Mouse (Mus musculus): ENCODE results near the gene Spty2d1. TPM values are rescaled to one million over a fixed set of nuclear protein-coding genes. Genes with fewer than 3 reads are reported as not detected.

The Spty2d1 gene
- polyA plus RNA-seq, 1 experiment from 2014 or later, result 14.0 TPM

GRCm38 (mm10) chr7:47050366-47050765 lies 42.2 kb upstream of the Spty2d1 start, which contains the start of gene Tmem86a:
Tmem86a (plus strand) TSS chr7:47050601.
- no peaks in the 10 kb centered on the region for H3K27me3 ChIP-seq (ENCODE audit: control insufficient read depth, insufficient read depth, low read length)
- H3K4me2 ChIP-seq (ENCODE audit: low read depth, low read length, severe bottlenecking), result peak within 1 kb of the TSS; percentile 72
- H3K4me3 ChIP-seq (ENCODE audit: low read depth, low read length), result peak within 1 kb of the TSS; percentile 81
- H3K9ac ChIP-seq (ENCODE audit: low read length), result peak within 1 kb of the TSS; percentile 74
- no peaks in the 10 kb centered on the region for H3K36me3 ChIP-seq (ENCODE audit: control insufficient read depth, insufficient read depth, low read length)
- WGBS, result 0% methylated on average over 33 of the region's 33 CpGs
- peak within 1 kb of the TSS; percentile 76; the same call in 1 of the 2 replicates for H3K27ac ChIP-seq (ENCODE audit: low read depth, low read length)
- H3K9me3 ChIP-seq (ENCODE audit: control insufficient read depth, low read length), result no peaks in the 10 kb centered on the region
- peak; percentile 96 for DNase-seq (ENCODE audit: low spot score)
- H3K4me1 ChIP-seq (replicated peaks; ENCODE audit: control insufficient read depth, insufficient read depth, low read length), result no peaks in the 10 kb centered on the region; the same call in 1 of the 2 replicates
- ATAC-seq (replicated peaks; ENCODE audit: low FRiP score), result peak; percentile 99

DNA sequence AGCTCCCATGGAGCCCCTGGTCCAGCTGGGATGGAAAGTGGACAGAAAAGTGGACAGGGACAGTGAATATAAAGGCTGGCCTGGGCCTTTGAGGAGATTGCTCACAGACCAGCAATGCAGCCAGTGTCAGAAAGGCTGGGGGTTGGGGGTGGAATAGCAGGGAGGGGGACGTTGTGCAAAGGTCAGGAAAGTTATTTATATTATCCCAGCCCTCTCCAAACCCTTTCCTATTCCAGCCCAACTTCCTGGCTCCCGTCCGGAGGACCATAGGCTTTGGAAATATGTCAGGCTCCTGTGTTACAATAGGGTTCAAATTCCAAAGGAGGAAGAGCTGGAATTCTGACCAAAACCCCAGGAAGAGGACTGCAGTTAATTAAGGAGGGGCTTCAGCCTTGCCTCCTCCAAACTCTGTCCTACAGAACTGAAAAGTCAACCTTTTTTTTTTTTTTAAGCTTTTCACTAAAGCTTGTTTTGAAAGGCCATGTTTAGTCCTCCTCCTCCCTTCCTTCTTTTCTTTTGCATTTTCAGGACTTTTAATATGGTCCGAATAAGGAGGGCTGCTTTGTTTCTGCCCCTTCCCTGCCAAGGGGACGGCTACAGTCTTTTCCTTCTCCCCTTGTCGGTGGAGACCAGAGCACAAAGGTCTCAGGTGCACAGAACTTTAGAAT lies 34.7 kb upstream of the Spty2d1 start:
- H3K27me3 ChIP-seq (ENCODE audit: control insufficient read depth, insufficient read depth, low read length), result no peaks in the 10 kb centered on the region

DNA sequence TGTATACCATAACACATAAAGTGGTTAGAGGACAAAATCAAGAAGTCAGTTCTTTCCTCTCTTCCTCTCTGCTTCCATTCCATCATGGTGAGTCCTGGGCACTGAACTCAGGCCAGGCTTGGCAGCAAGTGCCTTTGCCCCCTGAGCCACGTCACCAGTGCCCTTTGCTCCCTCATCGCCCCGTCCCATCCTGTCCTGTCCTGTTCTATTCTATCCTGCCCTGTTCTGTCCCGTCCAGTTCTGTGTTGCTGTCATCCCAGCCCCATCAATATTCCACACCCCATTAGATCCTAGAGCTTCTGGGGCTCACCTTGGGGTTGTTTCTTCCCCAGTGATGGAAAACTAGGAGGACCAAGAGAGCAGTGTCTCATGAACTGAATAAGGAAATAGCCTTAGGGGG lies 33.9 kb upstream of the Spty2d1 start:
- H3K36me3 ChIP-seq (ENCODE audit: control insufficient read depth, insufficient read depth, low read length), result no peaks in the 10 kb centered on the region
- DNase-seq (ENCODE audit: low spot score) (no peak), ATAC-seq (replicated peaks; ENCODE audit: low FRiP score) (no peak)
- no peak overlapping the region for H3K4me3 ChIP-seq (ENCODE audit: low read depth, low read length)
- H3K4me1 ChIP-seq (replicated peaks; ENCODE audit: control insufficient read depth, insufficient read depth, low read length), result no peaks in the 10 kb centered on the region
- no peak overlapping the region for H3K4me2 ChIP-seq (ENCODE audit: low read depth, low read length, severe bottlenecking)
- H3K9me3 ChIP-seq (ENCODE audit: control insufficient read depth, low read length), result no peaks in the 10 kb centered on the region
- no peak overlapping the region for H3K27ac ChIP-seq (ENCODE audit: low read depth, low read length)
- no peaks in the 10 kb centered on the region for H3K27me3 ChIP-seq (ENCODE audit: control insufficient read depth, insufficient read depth, low read length)
- H3K9ac ChIP-seq (ENCODE audit: low read length), result no peak overlapping the region
- WGBS, result 91% methylated on average over 4 of the region's 4 CpGs

More for the DNA sequence above, 34.7 kb upstream of the Spty2d1 start:
- Histone ChIP-seq H3K36me3 (ENCODE audit: control insufficient read depth, insufficient read depth, low read length) (no peaks in the 10 kb centered on the region), H3K9me3 (ENCODE audit: control insufficient read depth, low read length) (no peaks in the 10 kb centered on the region), H3K4me3 (ENCODE audit: low read depth, low read length) (no peak overlapping the region), H3K4me2 (ENCODE audit: low read depth, low read length, severe bottlenecking) (no peak overlapping the region), H3K9ac (ENCODE audit: low read length) (no peak overlapping the region), H3K27ac (ENCODE audit: low read depth, low read length) (no peak overlapping the region), H3K4me1 (replicated peaks; ENCODE audit: control insufficient read depth, insufficient read depth, low read length) (no peaks in the 10 kb centered on the region)
- ATAC-seq (replicated peaks; ENCODE audit: low FRiP score) (no peak), DNase-seq (ENCODE audit: low spot score) (no peak)
- WGBS, result 42% methylated on average over 6 of the region's 6 CpGs

- Histone ChIP-seq H3K27me3 (ENCODE audit: control insufficient read depth, insufficient read depth, low read length) (no peaks in the 10 kb centered on the region), H3K4me2 (ENCODE audit: low read depth, low read length, severe bottlenecking) (no peak overlapping the region), H3K4me3 (ENCODE audit: low read depth, low read length) (no peak overlapping the region), H3K9ac (ENCODE audit: low read length) (no peak overlapping the region), H3K4me1 (replicated peaks; ENCODE audit: control insufficient read depth, insufficient read depth, low read length) (no peaks in the 10 kb centered on the region), H3K27ac (ENCODE audit: low read depth, low read length) (no peak overlapping the region), H3K9me3 (ENCODE audit: control insufficient read depth, low read length) (no peaks in the 10 kb centered on the region), H3K36me3 (ENCODE audit: control insufficient read depth, insufficient read depth, low read length) (no peaks in the 10 kb centered on the region)
- DNase-seq (ENCODE audit: low spot score) (no peak), ATAC-seq (replicated peaks; ENCODE audit: low FRiP score) (no peak)
- 87% methylated on average over 3 of the region's 3 CpGs for WGBS
These were observed 33.5 kb upstream of the Spty2d1 start for GRCm38 (mm10) chr7:47041706-47042105.

- Histone ChIP-seq H3K4me2 (ENCODE audit: low read depth, low read length, severe bottlenecking) (no peak overlapping the region), H3K4me1 (replicated peaks; ENCODE audit: control insufficient read depth, insufficient read depth, low read length) (no peaks in the 10 kb centered on the region), H3K27ac (ENCODE audit: low read depth, low read length) (no peak overlapping the region), H3K9ac (ENCODE audit: low read length) (no peak overlapping the region), H3K27me3 (ENCODE audit: control insufficient read depth, insufficient read depth, low read length) (no peaks in the 10 kb centered on the region), H3K9me3 (ENCODE audit: control insufficient read depth, low read length) (no peaks in the 10 kb centered on the region), H3K4me3 (ENCODE audit: low read depth, low read length) (no peak overlapping the region), H3K36me3 (ENCODE audit: control insufficient read depth, insufficient read depth, low read length) (no peaks in the 10 kb centered on the region)
- ATAC-seq (replicated peaks; ENCODE audit: low FRiP score) (no peak), DNase-seq (ENCODE audit: low spot score) (no peak)
- whole genome bisulfite sequencing, result 80% methylated on average over 8 of the region's 8 CpGs
These were observed 27.2 kb upstream of the Spty2d1 start for GRCm38 (mm10) chr7:47035426-47035825.

GRCm38 (mm10) chr7:47034785-47035384 lies 26.7 kb upstream of the Spty2d1 start:
- 89% methylated on average over 4 of the region's 4 CpGs for WGBS
- Histone ChIP-seq H3K27ac (ENCODE audit: low read depth, low read length) (no peak overlapping the region), H3K4me3 (ENCODE audit: low read depth, low read length) (no peak overlapping the region), H3K4me1 (replicated peaks; ENCODE audit: control insufficient read depth, insufficient read depth, low read length) (no peaks in the 10 kb centered on the region), H3K27me3 (ENCODE audit: control insufficient read depth, insufficient read depth, low read length) (no peaks in the 10 kb centered on the region), H3K9me3 (ENCODE audit: control insufficient read depth, low read length) (no peaks in the 10 kb centered on the region), H3K4me2 (ENCODE audit: low read depth, low read length, severe bottlenecking) (no peak overlapping the region), H3K9ac (ENCODE audit: low read length) (no peak overlapping the region), H3K36me3 (ENCODE audit: control insufficient read depth, insufficient read depth, low read length) (no peaks in the 10 kb centered on the region)
- ATAC-seq (replicated peaks; ENCODE audit: low FRiP score), result no peak
- no peak for DNase-seq (ENCODE audit: low spot score)

DNA sequence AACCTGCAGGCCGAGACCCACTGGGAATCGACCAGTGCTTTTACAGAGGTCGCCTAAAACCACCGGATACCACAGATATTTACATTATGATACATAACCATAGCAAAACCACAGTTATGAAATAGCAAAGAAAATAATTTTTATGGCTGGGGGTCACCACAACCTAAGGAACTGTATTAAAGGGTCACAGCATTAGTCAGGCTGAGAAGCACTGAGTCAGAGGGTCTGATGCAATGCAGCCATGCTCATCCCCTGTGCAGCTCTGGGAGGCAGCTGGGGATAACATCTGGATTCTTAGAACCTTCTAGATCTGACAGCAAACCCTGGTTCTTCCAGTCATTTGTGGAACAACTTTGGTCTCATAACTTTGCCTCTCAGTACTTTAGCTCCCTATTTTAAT lies 23.2 kb upstream of the Spty2d1 start:
- H3K36me3 ChIP-seq (ENCODE audit: control insufficient read depth, insufficient read depth, low read length), result no peaks in the 10 kb centered on the region
- no peaks in the 10 kb centered on the region for H3K27me3 ChIP-seq (ENCODE audit: control insufficient read depth, insufficient read depth, low read length)
- no peak overlapping the region for H3K4me2 ChIP-seq (ENCODE audit: low read depth, low read length, severe bottlenecking)
- no peak overlapping the region for H3K27ac ChIP-seq (ENCODE audit: low read depth, low read length)
- no peak for ATAC-seq (replicated peaks; ENCODE audit: low FRiP score)
- no peak overlapping the region for H3K4me3 ChIP-seq (ENCODE audit: low read depth, low read length)
- 88% methylated on average over 4 of the region's 4 CpGs for WGBS
- DNase-seq (ENCODE audit: low spot score), result no peak
- no peaks in the 10 kb centered on the region for H3K9me3 ChIP-seq (ENCODE audit: control insufficient read depth, low read length)
- H3K4me1 ChIP-seq (replicated peaks; ENCODE audit: control insufficient read depth, insufficient read depth, low read length), result no peaks in the 10 kb centered on the region
- H3K9ac ChIP-seq (ENCODE audit: low read length), result no peak overlapping the region

- no peak overlapping the region for H3K4me3 ChIP-seq (ENCODE audit: low read depth, low read length)
- 85% methylated on average over 9 of the region's 9 CpGs for WGBS
- H3K9ac ChIP-seq (ENCODE audit: low read length), result no peak overlapping the region
- H3K27ac ChIP-seq (ENCODE audit: low read depth, low read length), result no peak overlapping the region
- DNase-seq (ENCODE audit: low spot score) (no peak), ATAC-seq (replicated peaks; ENCODE audit: low FRiP score) (no peak)
- H3K9me3 ChIP-seq (ENCODE audit: control insufficient read depth, low read length), result no peaks in the 10 kb centered on the region
- H3K4me1 ChIP-seq (replicated peaks; ENCODE audit: control insufficient read depth, insufficient read depth, low read length), result no peaks in the 10 kb centered on the region
- no peaks in the 10 kb centered on the region for H3K27me3 ChIP-seq (ENCODE audit: control insufficient read depth, insufficient read depth, low read length)
- H3K36me3 ChIP-seq (ENCODE audit: control insufficient read depth, insufficient read depth, low read length), result no peaks in the 10 kb centered on the region
- H3K4me2 ChIP-seq (ENCODE audit: low read depth, low read length, severe bottlenecking), result no peak overlapping the region
These were observed 22.4 kb upstream of the Spty2d1 start for GRCm38 (mm10) chr7:47030517-47031193.
